Mouse (Mus musculus): ENCODE measurements around the gene Rab31. TPM values are rescaled to one million over a fixed set of nuclear protein-coding genes. Genes with fewer than 3 reads are reported as not detected.

Rab31 gene
- polyA plus RNA-seq, 1 experiment, result 17.6 TPM

DNA sequence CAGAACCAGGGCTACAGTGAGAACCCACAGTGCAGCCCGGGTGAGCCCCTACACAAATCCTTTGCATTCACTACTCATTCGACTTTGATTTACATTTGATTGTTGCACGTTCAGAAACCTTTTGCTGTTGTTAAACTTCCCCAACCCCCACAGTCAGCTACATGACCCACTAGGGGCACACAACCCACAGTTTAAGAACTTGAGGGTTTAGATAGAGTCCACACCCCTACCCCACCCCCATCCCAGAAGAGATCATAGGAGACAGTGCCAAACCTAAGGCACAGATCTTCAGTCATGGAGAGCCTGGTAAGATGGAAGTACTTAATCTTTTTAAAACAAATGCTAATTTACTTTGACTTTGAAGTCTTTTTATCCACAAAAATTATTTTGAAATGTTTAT, 156.9 kb downstream of the Rab31 start:
- DNase-seq, result no peak
- Histone ChIP-seq H3K27me3 (replicated peaks; ENCODE audit: control insufficient read depth, insufficient read depth, low read length) (no peaks in the 10 kb centered on the region), H3K27ac (ENCODE audit: insufficient read depth, low read depth, low read length) (no peak overlapping the region), H3K36me3 (ENCODE audit: control insufficient read depth, insufficient read depth, low read length) (no peaks in the 10 kb centered on the region), H3K4me1 (ENCODE audit: control insufficient read depth, insufficient read depth, low read length) (peaks cover 4% of the 10 kb centered on the region; the same call in 1 of the 2 replicates), H3K4me3 (ENCODE audit: insufficient read depth, low read depth, low read length) (no peak overlapping the region)
- TF ChIP-seq POLR2A (IDR thresholded peaks at IDR 0.05; ENCODE audit: low read depth, low read length), result no peak
- TF ChIP-seq CTCF (conservative IDR thresholded peaks at IDR 0.05; ENCODE audit: insufficient read depth, insufficient read length, low read depth, low read length), result no peak
- 66% methylated on average over 3 of the region's 3 CpGs for WGBS

DNA sequence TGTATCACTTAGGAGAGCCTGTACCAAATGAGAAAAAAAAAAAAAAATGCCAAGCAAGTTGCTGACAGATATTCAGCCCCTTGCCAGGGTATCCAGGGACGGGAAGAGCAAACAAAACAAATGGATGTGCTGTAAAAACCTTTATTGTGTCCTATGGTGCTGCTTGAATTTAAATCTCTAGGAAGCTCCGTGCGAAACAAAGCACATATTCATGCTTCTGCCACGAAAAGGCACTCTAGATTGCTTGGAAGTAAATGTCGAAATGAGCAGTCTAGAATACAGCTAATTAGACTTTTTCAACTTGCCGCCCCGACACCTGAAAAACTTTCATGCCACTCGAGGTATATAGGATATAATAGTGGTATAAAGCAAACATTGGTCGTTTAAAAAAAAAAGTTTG, 158.1 kb downstream of the Rab31 start:
- no peaks in the 10 kb centered on the region for H3K27me3 ChIP-seq (replicated peaks; ENCODE audit: control insufficient read depth, insufficient read depth, low read length)
- no peak for DNase-seq
- peak overlapping the region; percentile 88 for H3K27ac ChIP-seq (ENCODE audit: insufficient read depth, low read depth, low read length)
- TF ChIP-seq CTCF (conservative IDR thresholded peaks at IDR 0.05; ENCODE audit: insufficient read depth, insufficient read length, low read depth, low read length), result no peak
- no peak for TF ChIP-seq POLR2A (IDR thresholded peaks at IDR 0.05; ENCODE audit: low read depth, low read length)
- no peaks in the 10 kb centered on the region for H3K36me3 ChIP-seq (ENCODE audit: control insufficient read depth, insufficient read depth, low read length)
- 1% methylated on average over 9 of the region's 9 CpGs for WGBS
- peak overlapping the region; percentile 75 for H3K4me3 ChIP-seq (ENCODE audit: insufficient read depth, low read depth, low read length)
- peaks cover 4% of the 10 kb centered on the region; the same call in 1 of the 2 replicates for H3K4me1 ChIP-seq (ENCODE audit: control insufficient read depth, insufficient read depth, low read length)

DNA sequence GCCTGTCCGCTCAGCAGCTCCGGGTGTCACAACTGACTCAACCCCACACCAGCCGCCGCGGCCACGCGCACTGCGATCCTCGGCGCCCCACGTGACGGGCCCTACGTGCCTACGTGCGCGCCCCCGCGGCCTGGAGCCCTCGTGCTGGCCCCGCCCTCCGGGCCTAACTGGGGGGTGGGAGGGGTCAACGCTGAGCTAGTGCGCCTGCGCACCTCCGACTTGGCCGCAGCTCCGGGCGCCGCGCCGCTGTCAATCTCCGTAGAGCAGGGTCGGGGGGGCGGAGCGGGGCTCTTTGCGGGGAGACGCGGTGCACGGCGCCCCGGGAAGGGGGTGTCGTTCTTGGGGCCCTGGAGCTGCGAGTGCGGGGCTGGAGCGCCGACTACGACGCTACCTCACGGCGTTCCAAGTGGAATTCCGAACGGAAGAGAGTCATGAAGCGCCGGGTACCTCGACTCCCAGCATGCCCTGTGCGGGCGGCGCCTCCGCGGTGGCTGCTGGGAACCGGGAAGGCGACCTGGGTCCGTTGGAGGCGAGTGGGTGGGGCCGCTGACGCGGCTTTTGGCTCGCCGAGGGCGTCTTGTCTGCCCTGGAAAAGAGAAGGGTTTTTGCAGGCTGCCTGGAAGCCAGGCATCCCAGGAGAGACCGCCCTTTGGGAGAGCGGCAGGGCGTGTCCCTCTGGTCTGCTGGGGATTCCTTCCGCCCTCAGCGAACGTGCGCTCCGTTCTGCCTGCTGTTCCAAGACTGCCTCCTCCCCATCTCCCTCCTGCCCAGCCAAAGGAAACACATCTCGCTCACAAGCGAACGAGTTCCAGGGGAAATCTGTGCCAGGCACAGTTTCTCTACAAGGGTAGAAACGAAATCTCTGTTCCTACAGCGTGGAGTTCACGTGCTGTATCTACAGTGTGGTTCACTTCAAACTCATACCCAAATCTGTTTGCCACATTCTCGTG, 158.8 kb downstream of the Rab31 start, which contains the start of gene Vapa:
TSS of gene Vapa (minus strand) at position 93 of the 950 bp plus-strand sequence.
- Histone ChIP-seq H3K27ac (ENCODE audit: insufficient read depth, low read depth, low read length) (peak within 1 kb of the TSS; percentile 89), H3K4me3 (ENCODE audit: insufficient read depth, low read depth, low read length) (peak within 1 kb of the TSS; percentile 90), H3K36me3 (ENCODE audit: control insufficient read depth, insufficient read depth, low read length) (no peaks in the 10 kb centered on the region), H3K27me3 (replicated peaks; ENCODE audit: control insufficient read depth, insufficient read depth, low read length) (no peaks in the 10 kb centered on the region), H3K4me1 (ENCODE audit: control insufficient read depth, insufficient read depth, low read length) (peaks cover 4% of the 10 kb centered on the region; the same call in 1 of the 2 replicates)
- TF ChIP-seq CTCF (conservative IDR thresholded peaks at IDR 0.05; ENCODE audit: insufficient read depth, insufficient read length, low read depth, low read length), result no peak
- peak; percentile 46 for TF ChIP-seq POLR2A (IDR thresholded peaks at IDR 0.05; ENCODE audit: low read depth, low read length)
- peak; percentile 99 for DNase-seq
- under 1% methylated on average over 85 of the region's 85 CpGs for WGBS

DNA sequence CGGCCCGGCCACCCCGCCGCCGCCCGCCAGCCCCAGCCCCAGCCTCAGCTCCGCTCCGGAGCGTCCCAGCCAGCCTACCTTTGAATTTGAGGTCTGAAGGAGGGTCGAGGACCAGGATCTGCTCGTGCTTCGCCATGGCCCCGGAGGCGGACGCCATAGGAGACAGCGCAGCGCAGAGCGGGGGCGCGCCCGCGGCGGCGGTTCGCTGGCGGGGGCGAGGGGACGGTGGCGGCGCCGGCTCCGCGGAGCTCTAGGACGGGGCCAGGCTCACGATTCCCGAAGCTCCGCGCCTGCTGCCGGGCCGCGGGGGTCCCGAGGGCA, 159.4 kb downstream of the Rab31 start:
- Histone ChIP-seq H3K27me3 (replicated peaks; ENCODE audit: control insufficient read depth, insufficient read depth, low read length) (no peaks in the 10 kb centered on the region), H3K36me3 (ENCODE audit: control insufficient read depth, insufficient read depth, low read length) (no peaks in the 10 kb centered on the region), H3K27ac (ENCODE audit: insufficient read depth, low read depth, low read length) (peak overlapping the region; percentile 89), H3K4me3 (ENCODE audit: insufficient read depth, low read depth, low read length) (peak overlapping the region; percentile 90), H3K4me1 (ENCODE audit: control insufficient read depth, insufficient read depth, low read length) (peaks cover 4% of the 10 kb centered on the region; the same call in 1 of the 2 replicates)
- 0% methylated on average over 42 of the region's 42 CpGs for WGBS
- TF ChIP-seq CTCF (conservative IDR thresholded peaks at IDR 0.05; ENCODE audit: insufficient read depth, insufficient read length, low read depth, low read length), result no peak
- no peak for TF ChIP-seq POLR2A (IDR thresholded peaks at IDR 0.05; ENCODE audit: low read depth, low read length)
- DNase-seq, result no peak

DNA sequence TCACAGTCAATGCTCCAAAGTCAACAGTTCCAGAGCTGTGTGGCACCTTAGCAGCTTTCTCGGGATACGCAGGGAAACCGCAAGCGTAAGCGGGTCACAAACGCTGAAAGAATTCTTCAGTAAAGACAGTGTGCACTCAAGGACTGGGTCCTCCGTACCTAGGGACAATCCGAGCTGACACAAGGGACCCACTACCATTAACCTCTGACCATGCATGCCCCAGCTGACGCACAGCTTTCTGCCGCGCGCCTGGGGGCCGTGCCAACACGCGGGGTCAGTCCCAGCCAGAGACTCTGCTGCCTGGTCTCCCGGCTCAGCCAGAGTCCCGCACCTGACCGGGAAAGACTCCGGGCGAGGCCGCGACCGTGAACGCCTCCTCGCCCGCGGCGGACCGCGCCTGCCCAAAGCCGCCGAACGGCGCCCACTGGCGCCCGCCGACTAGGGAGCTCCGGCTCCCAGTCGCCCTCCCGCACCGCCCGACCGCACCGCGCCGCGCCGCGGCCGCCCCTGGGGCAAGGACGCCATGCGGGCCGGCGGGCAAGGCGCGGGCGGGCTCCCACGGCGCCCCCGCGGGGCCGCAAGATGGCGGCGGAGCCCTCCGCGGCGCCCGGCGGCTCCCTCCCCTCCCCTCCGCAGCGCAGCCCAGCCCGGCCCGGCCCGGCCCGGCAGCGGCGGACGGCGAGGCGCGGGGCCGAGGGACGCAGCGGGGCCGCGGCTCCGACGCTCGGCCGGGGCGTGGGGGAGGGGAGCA, 160.0 kb downstream of the Rab31 start:
- under 1% methylated on average over 81 of the region's 91 CpGs for WGBS
- peak; percentile 57 for DNase-seq
- Histone ChIP-seq H3K36me3 (ENCODE audit: control insufficient read depth, insufficient read depth, low read length) (no peaks in the 10 kb centered on the region), H3K27me3 (replicated peaks; ENCODE audit: control insufficient read depth, insufficient read depth, low read length) (no peaks in the 10 kb centered on the region), H3K4me1 (ENCODE audit: control insufficient read depth, insufficient read depth, low read length) (peaks cover 8% of the 10 kb centered on the region; the same call in 1 of the 2 replicates), H3K4me3 (ENCODE audit: insufficient read depth, low read depth, low read length) (peak overlapping the region; percentile 90), H3K27ac (ENCODE audit: insufficient read depth, low read depth, low read length) (peak overlapping the region; percentile 89)
- no peak for TF ChIP-seq CTCF (conservative IDR thresholded peaks at IDR 0.05; ENCODE audit: insufficient read depth, insufficient read length, low read depth, low read length)
- no peak for TF ChIP-seq POLR2A (IDR thresholded peaks at IDR 0.05; ENCODE audit: low read depth, low read length)

DNA sequence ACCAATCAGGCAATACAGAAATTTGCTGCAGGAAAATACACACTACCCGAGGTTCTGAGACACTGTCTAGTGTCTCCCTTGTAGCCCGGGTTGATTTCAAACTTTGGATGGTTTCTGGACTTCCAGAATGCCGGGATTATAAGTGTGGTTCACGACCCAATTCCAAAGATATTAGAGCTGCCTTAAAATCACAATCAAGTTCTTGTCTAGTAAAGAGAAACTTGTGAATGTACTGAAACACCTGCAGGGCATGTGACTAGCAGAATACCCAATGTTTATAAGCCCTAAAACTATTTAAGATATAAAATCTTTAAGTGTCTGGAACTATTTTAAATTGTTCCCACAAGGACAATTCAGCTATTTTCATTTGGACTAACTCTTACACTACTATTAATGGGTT, 160.8 kb downstream of the Rab31 start:
- no peak for TF ChIP-seq POLR2A (IDR thresholded peaks at IDR 0.05; ENCODE audit: low read depth, low read length)
- no peak overlapping the region for H3K27ac ChIP-seq (ENCODE audit: insufficient read depth, low read depth, low read length)
- H3K4me1 ChIP-seq (ENCODE audit: control insufficient read depth, insufficient read depth, low read length), result peaks cover 12% of the 10 kb centered on the region; the same call in 1 of the 2 replicates
- WGBS, result 2% methylated on average over 4 of the region's 4 CpGs
- no peaks in the 10 kb centered on the region for H3K36me3 ChIP-seq (ENCODE audit: control insufficient read depth, insufficient read depth, low read length)
- DNase-seq, result no peak
- no peak overlapping the region for H3K4me3 ChIP-seq (ENCODE audit: insufficient read depth, low read depth, low read length)
- no peaks in the 10 kb centered on the region for H3K27me3 ChIP-seq (replicated peaks; ENCODE audit: control insufficient read depth, insufficient read depth, low read length)

DNA sequence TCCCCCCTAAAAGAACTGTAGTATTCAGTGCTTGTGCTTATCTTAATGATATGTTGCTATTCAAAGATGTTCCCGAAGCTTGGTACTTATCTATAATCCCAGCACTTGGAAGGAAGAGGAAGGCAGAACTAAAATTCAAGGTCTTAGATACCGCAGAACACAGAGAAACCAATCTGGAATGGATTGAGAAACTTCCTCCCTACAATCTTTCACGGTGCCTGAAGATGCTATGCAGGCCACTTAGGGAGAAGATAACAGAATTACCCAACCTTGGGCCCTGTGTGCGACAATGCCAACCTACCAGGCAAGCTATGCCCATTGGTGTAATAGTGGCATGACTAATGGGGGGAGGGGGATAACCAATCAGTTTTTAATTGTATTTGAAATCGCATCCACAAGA, 163.8 kb downstream of the Rab31 start:
- TF ChIP-seq POLR2A (IDR thresholded peaks at IDR 0.05; ENCODE audit: low read depth, low read length) (no peak), CTCF (conservative IDR thresholded peaks at IDR 0.05; ENCODE audit: insufficient read depth, insufficient read length, low read depth, low read length) (no peak)
- 63% methylated on average over 5 of the region's 5 CpGs for WGBS
- Histone ChIP-seq H3K4me3 (ENCODE audit: insufficient read depth, low read depth, low read length) (no peak overlapping the region), H3K27ac (ENCODE audit: insufficient read depth, low read depth, low read length) (no peak overlapping the region), H3K4me1 (ENCODE audit: control insufficient read depth, insufficient read depth, low read length) (peaks cover 28% of the 10 kb centered on the region), H3K27me3 (replicated peaks; ENCODE audit: control insufficient read depth, insufficient read depth, low read length) (no peaks in the 10 kb centered on the region), H3K36me3 (ENCODE audit: control insufficient read depth, insufficient read depth, low read length) (no peaks in the 10 kb centered on the region)
- no peak for DNase-seq
